Mouse (Mus musculus) hindbrain, embryonic 16.5 days (tissue): ENCODE measurements around the gene Olfr874. TPM values are rescaled to one million over a fixed set of nuclear protein-coding genes. Genes with fewer than 3 reads are reported as not detected.
"Not testable (repeated sequence)": the region's sequence is repeated elsewhere in the genome, so short reads cannot be mapped to it uniquely, and the experiment has no call there.

Source experiments
- ATAC-seq: fragments of 200-750 bp; cut with Nextera tagmentation; 2 replicates; pipeline ENCODE4 v1.8.0; 2017; ENCODE audit warnings: moderate TSS enrichment, moderate library complexity
- H3K27ac ChIP-seq: fragments of 300-500 bp; sonication (generic); 2 replicates; pipeline ENCODE4 v1.5.1; 2014; ENCODE audit warnings: low read depth, mild to moderate bottlenecking, control low read depth, low read length, moderate library complexity
- H3K27me3 ChIP-seq: fragments of 300-500 bp; sonication (generic); replicated peaks from 2 replicates; pipeline ENCODE4 v1.6.1; 2014; ENCODE audit warnings: low read length; ENCODE audit not compliant: control insufficient read depth, insufficient read depth
- H3K36me3 ChIP-seq: fragments of 300-500 bp; sonication (generic); 2 replicates; pipeline ENCODE4 v1.6.1; 2014; ENCODE audit warnings: mild to moderate bottlenecking, low read length, moderate library complexity, mixed read lengths; ENCODE audit not compliant: control insufficient read depth, insufficient read depth
- H3K4me1 ChIP-seq: fragments of 300-500 bp; sonication (generic); 2 replicates; pipeline ENCODE4 v1.6.1; 2014; ENCODE audit warnings: low read depth, low read length; ENCODE audit not compliant: control insufficient read depth, insufficient read depth
- H3K4me2 ChIP-seq: fragments of 300-500 bp; sonication (generic); 2 replicates; pipeline ENCODE4 v1.6.1; 2014; ENCODE audit warnings: mild to moderate bottlenecking, low read length, control low read depth, moderate library complexity
- H3K4me3 ChIP-seq: fragments of 300-500 bp; sonication (generic); 2 replicates; pipeline ENCODE4 v1.5.1; 2014; ENCODE audit warnings: mild to moderate bottlenecking, low read length, control low read depth, moderate library complexity
- H3K9ac ChIP-seq: fragments of 300-500 bp; sonication (generic); 2 replicates; pipeline ENCODE4 v1.6.1; 2014; ENCODE audit warnings: low read depth, mild to moderate bottlenecking, control low read depth, low read length, moderate library complexity
- H3K9me3 ChIP-seq: fragments of 300-500 bp; sonication (generic); 2 replicates; pipeline ENCODE4 v1.6.1; 2014; ENCODE audit warnings: mild to moderate bottlenecking, low read length, moderate library complexity; ENCODE audit not compliant: control insufficient read depth
- WGBS: fragments of 180-500 bp; shearing (Covaris S2); extraction: QIAGEN DNeasy Blood & Tissue Kit; methylation state at CpG from one replicate; pipeline ENCODE4 v1.1.7; 2014; 5-methylcytosine and 5-hydroxymethylcytosine counted together
- polyA plus RNA-seq: library from polyadenylated mRNA; unstranded; fragments of >200 nt; fragmentation: Nextera tagmentation; extraction: Ambion mirVana; gene quantifications from 2 replicates; pipeline ENCODE4 v1.2.1, GENCODE M21; 2015

Olfr874 gene
- polyA plus RNA-seq, 1 experiment from 2014 or later: not detected

GRCm38 (mm10) chr9:37771759-37772158 lies 26.9 kb downstream of the Olfr874 start, which contains the start of gene Olfr875:
TSS of gene Olfr875 (plus strand) at chr9:37771857.
- no peaks in the 10 kb centered on the region for H3K27me3 ChIP-seq
- H3K4me2 ChIP-seq: no peak within 1 kb of the TSS
- H3K9me3 ChIP-seq: no peaks in the 10 kb centered on the region
- no peaks in the 10 kb centered on the region for H3K36me3 ChIP-seq
- H3K27ac ChIP-seq: no peak within 1 kb of the TSS
- no peaks in the 10 kb centered on the region for H3K4me1 ChIP-seq
- H3K4me3 ChIP-seq: no peak within 1 kb of the TSS
- 30% methylated on average over 2 of the region's 2 CpGs for WGBS
- no peak within 1 kb of the TSS for H3K9ac ChIP-seq
- ATAC-seq: no peak

- peak overlapping the region; percentile 60 for H3K4me2 ChIP-seq
These were observed 37.9 kb downstream of the Olfr874 start for GRCm38 (mm10) chr9:37782766-37783260.

GRCm38 (mm10) chr9:37783394-37784387 lies 38.8 kb downstream of the Olfr874 start:
- H3K27ac ChIP-seq, H3K9ac ChIP-seq, H3K36me3 ChIP-seq, H3K27me3 ChIP-seq, H3K4me1 ChIP-seq, H3K9me3 ChIP-seq: not testable (repeated sequence)
- Histone ChIP-seq H3K4me2 (peak overlapping the region; percentile 60; the same call in 1 of the 2 replicates), H3K4me3 (peak overlapping the region; percentile 10)
- WGBS: 52% methylated on average over 11 of the region's 15 CpGs
- peak; percentile 70 for ATAC-seq

More at GRCm38 (mm10) chr9:37782766-37783260, 37.9 kb downstream of the Olfr874 start:
- Histone ChIP-seq H3K27me3 (no peaks in the 10 kb centered on the region), H3K27ac (peak overlapping the region; percentile 59; the same call in 1 of the 2 replicates), H3K9ac (peak overlapping the region; percentile 54), H3K4me3 (peak overlapping the region; percentile 10), H3K36me3 (no peaks in the 10 kb centered on the region), H3K4me1 (no peaks in the 10 kb centered on the region; the same call in none of the 2 replicates), H3K9me3 (no peaks in the 10 kb centered on the region)
- WGBS: under 1% methylated on average over 7 of the region's 7 CpGs
- ATAC-seq: peak; percentile 96

- Histone ChIP-seq H3K9me3 (no peaks in the 10 kb centered on the region), H3K27ac (no peak overlapping the region), H3K4me2 (no peak overlapping the region), H3K36me3 (no peaks in the 10 kb centered on the region), H3K4me3 (no peak overlapping the region), H3K9ac (no peak overlapping the region), H3K27me3 (no peaks in the 10 kb centered on the region), H3K4me1 (no peaks in the 10 kb centered on the region; the same call in none of the 2 replicates)
- WGBS: 86% methylated on average over 2 of the region's 2 CpGs
- no peak for ATAC-seq
These were observed 41.5 kb downstream of the Olfr874 start for GRCm38 (mm10) chr9:37786411-37786810.

Other genes with a start within 250 kb of the Olfr874 start
- 44.6 and 47.6 TPM in 2 replicates for gene Esam, start 217.0 kb upstream of the Olfr874 start, polyA plus RNA-seq
- gene Vsig2, start 205.9 kb upstream of the Olfr874 start, polyA plus RNA-seq: 0.92 and 1.1 TPM in 2 replicates
- gene Nrgn, start 192.2 kb upstream of the Olfr874 start, polyA plus RNA-seq: 4.8 and 5.8 TPM in 2 replicates
- gene Siae, start 189.4 kb upstream of the Olfr874 start, polyA plus RNA-seq: 14.8 and 17.4 TPM in 2 replicates
- 7.6 and 9.6 TPM in 2 replicates for gene Spa17, start 131.4 kb upstream of the Olfr874 start, polyA plus RNA-seq
- gene Tbrg1, start 87.8 kb upstream of the Olfr874 start, polyA plus RNA-seq: 87.1 and 89.2 TPM in 2 replicates
- 0.15 and 0.51 TPM in 2 replicates for gene Panx3, start 75.9 kb upstream of the Olfr874 start, polyA plus RNA-seq
- gene Olfr160, start 28.9 kb upstream of the Olfr874 start, polyA plus RNA-seq: not detected in 2 replicates
- 0.16 TPM in 1 of 2 replicates, not detected in the other for gene Olfr875, start 26.8 kb downstream of the Olfr874 start, polyA plus RNA-seq
- gene Olfr876, start 57.9 kb downstream of the Olfr874 start, polyA plus RNA-seq: not detected in 2 replicates
- not detected in 2 replicates for gene Olfr877, start 109.2 kb downstream of the Olfr874 start, polyA plus RNA-seq
- not detected in 2 replicates for gene Olfr145, start 151.6 kb downstream of the Olfr874 start, polyA plus RNA-seq
- gene Olfr878, start 172.7 kb downstream of the Olfr874 start, polyA plus RNA-seq: not detected in 2 replicates
- not detected in 2 replicates for gene Olfr881, start 246.7 kb downstream of the Olfr874 start, polyA plus RNA-seq